Mouse (Mus musculus) spleen, adult 2 months (tissue): ENCODE results near the gene Rtel1. TPM values are rescaled to one million over a fixed set of nuclear protein-coding genes. Genes with fewer than 3 reads are reported as not detected.

ENCODE experiments used
- DNase-seq, 2 experiments: peaks; one replicate each; pipeline versions ENCODE4 v3.0.0 to v3.0.0-alpha.2; 2012 to 2021; ENCODE audit warnings: low spot score in 2 of 2, low read depth in 1 of 2
- H3K27ac ChIP-seq: fragments of 200-500 bp; 2 replicates; pipeline ENCODE4 v1.5.1; 2012; ENCODE audit warnings: low read length, inconsistent platforms; ENCODE audit not compliant: insufficient read depth
- H3K27me3 ChIP-seq: fragments of 200-500 bp; 2 replicates; pipeline ENCODE4 v1.6.1; 2012; ENCODE audit warnings: mild to moderate bottlenecking, moderate library complexity, low read length, inconsistent platforms; ENCODE audit not compliant: control insufficient read depth, insufficient read depth
- H3K36me3 ChIP-seq: fragments of 200-500 bp; 2 replicates; pipeline ENCODE4 v1.6.1; 2012; ENCODE audit warnings: mild to moderate bottlenecking, low read length, inconsistent platforms; ENCODE audit not compliant: control insufficient read depth, insufficient read depth
- H3K4me1 ChIP-seq: fragments of 200-500 bp; 2 replicates; pipeline ENCODE4 v1.6.1; 2011; ENCODE audit warnings: inconsistent platforms; ENCODE audit not compliant: control insufficient read depth, insufficient read depth, insufficient read length
- H3K4me3 ChIP-seq: fragments of 200-500 bp; 2 replicates; pipeline ENCODE4 v1.5.1; 2011; ENCODE audit warnings: mild to moderate bottlenecking, inconsistent platforms; ENCODE audit not compliant: insufficient read depth, insufficient read length; ENCODE audit errors: extremely low read depth
- CTCF ChIP-seq: fragments of 200-500 bp; IDR thresholded peaks from 2 replicates; pipeline ENCODE4 v1.5.1; 2011; ENCODE audit warnings: mild to moderate bottlenecking, inconsistent platforms; ENCODE audit not compliant: insufficient read depth, insufficient read length, insufficient replicate concordance; ENCODE audit errors: extremely low read depth
- POLR2A ChIP-seq: fragments of 200-500 bp; IDR thresholded peaks from 2 replicates; pipeline ENCODE4 v1.6.1; 2011; ENCODE audit warnings: low read depth, low read length, inconsistent platforms
- WGBS: fragments of 180-500 bp; shearing (Covaris S2); methylation state at CpG from one replicate; pipeline ENCODE4 v1.1.7; 2018; 5-methylcytosine and 5-hydroxymethylcytosine counted together
- polyA plus RNA-seq: library from polyadenylated mRNA; depleted of rRNA; stranded (reverse); fragments of >200 nt; gene quantifications from 2 replicates; pipeline ENCODE4 v1.2.3, GENCODE M21; 2012

Rtel1 gene
- polyA plus RNA-seq, 1 experiment = 52.9 TPM

DNA sequence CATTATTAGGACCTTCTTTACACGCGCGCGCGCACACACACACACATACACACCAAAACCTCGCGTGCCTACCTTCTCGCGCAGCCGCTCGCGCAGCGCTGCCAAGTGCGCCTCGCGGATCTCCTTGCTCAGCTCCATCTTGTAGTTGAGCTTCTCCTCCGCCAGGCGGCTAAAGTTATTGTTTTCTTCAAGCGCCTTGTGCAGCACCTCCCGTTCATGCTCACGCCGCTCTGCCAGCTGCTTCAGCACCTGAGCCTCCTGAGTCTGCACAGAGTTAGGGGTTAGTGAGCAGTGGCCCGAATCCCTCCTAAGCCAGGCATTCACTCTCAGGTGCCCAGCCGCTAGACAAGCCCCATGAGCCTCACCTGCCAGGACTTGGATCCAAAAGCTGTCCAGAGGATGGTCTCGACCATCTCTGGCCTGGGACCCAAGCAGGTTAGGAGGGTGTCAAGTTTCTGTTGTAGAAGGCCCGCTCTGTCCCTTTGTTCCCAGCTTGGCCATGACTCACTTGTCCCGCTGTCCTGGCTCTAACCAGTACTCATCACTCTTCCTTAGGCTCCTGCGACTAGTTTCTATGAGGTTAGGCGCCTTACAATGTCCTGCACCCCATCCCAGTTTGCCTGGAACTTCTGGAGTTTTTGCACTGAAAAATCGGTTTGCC is 12.3 kb upstream of the Rtel1 start:
- WGBS = 31% methylated on average over 30 of the region's 30 CpGs
- DNase-seq = peak in 1 of 2 experiments; percentile 60
- no peak overlapping the region for H3K4me3 ChIP-seq
- H3K27me3 ChIP-seq = peaks cover 3% of the 10 kb centered on the region; the same call in 1 of the 2 replicates
- TF ChIP-seq CTCF (peak; percentile 28; the same call in 1 of the 2 replicates), POLR2A (no peak)
- peaks cover 1% of the 10 kb centered on the region; the same call in 1 of the 2 replicates for H3K36me3 ChIP-seq
- H3K4me1 ChIP-seq = peaks cover 4% of the 10 kb centered on the region; the same call in 1 of the 2 replicates
- H3K27ac ChIP-seq = no peak overlapping the region

DNA sequence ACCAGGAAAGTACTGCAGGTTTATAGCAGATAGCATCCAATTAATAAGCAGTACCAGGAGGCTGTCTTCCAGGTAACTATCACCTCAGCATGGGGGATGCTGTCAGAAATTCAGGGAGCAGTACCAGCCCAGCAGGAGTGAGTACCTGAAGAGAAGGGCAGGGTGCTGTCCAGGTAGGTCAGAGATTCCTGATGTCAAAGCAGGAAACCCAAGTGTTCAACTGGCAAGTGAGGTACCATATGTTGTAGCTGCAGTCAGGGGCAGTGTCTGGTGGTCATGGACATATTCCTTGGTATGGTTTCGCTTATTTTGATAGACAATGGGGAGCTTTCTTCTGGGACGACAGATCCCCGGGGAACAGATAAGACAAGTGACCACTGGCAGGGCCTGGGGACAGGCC is 7.1 kb upstream of the Rtel1 start:
- Histone ChIP-seq H3K36me3 (no peaks in the 10 kb centered on the region), H3K27ac (no peak overlapping the region), H3K4me3 (no peak overlapping the region), H3K4me1 (peaks cover 4% of the 10 kb centered on the region), H3K27me3 (peaks cover 11% of the 10 kb centered on the region)
- no peak for TF ChIP-seq CTCF
- TF ChIP-seq POLR2A = no peak
- 84% methylated on average over 3 of the region's 3 CpGs for WGBS
- DNase-seq = no peak

DNA sequence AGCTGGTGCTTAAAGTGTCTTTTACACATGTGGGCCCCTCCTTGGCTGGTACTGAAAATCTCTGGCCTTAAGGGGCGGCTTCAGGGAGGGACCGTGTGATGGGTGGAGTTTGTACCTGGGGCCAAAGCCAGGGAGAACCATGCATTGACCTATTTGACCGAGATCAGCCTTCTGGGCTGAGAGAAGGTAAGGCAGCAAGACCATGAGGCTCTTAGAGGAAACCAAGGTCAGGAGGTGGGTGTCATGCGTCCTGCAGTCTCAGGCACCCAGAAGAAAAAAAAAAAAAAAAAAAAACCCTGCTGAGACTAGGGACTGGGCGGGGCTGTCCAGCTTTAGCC is 6.6 kb upstream of the Rtel1 start:
- no peak for DNase-seq
- TF ChIP-seq POLR2A (no peak), CTCF (no peak)
- Histone ChIP-seq H3K27me3 (peaks cover 11% of the 10 kb centered on the region), H3K27ac (no peak overlapping the region), H3K36me3 (no peaks in the 10 kb centered on the region), H3K4me1 (peaks cover 4% of the 10 kb centered on the region), H3K4me3 (no peak overlapping the region)
- WGBS = 33% methylated on average over 5 of the region's 5 CpGs

DNA sequence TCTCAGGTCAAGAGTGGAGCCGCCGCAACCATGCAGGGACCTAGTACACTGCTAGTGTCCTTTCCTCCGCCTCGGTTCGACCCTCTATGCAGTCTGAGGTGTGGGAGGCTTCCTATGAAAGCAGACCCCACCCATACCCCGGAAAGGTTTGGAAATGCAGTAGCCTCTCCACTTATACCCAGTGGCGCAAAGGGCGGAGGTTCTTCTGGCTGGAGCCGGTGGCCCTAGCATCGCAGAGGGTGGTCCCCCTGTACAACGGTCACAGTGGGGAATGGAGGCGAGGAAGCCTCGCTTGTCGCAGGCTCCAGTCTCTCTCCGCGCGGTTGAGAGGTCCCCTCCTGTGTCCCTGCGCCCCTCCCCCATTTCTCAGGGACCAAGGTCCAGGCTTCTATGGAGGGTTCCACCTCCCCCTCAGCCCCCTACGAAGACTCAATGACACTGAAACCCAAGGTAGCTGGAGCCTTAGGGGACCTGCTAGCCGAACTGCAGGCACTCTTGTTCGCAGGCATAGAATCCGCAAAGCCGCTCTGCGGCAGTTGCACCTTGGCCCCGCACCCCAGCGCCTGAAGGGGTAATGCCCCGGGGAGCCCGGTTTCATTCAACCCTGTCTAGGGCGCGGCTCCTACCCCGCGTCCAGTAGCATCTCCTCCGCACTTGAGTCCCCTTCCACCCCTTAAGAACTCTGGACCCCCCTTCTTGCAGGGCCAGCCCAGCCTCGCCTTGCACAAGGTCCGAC is 6.0 kb upstream of the Rtel1 start:
- TF ChIP-seq POLR2A (no peak), CTCF (no peak)
- peaks cover 11% of the 10 kb centered on the region for H3K27me3 ChIP-seq

DNA sequence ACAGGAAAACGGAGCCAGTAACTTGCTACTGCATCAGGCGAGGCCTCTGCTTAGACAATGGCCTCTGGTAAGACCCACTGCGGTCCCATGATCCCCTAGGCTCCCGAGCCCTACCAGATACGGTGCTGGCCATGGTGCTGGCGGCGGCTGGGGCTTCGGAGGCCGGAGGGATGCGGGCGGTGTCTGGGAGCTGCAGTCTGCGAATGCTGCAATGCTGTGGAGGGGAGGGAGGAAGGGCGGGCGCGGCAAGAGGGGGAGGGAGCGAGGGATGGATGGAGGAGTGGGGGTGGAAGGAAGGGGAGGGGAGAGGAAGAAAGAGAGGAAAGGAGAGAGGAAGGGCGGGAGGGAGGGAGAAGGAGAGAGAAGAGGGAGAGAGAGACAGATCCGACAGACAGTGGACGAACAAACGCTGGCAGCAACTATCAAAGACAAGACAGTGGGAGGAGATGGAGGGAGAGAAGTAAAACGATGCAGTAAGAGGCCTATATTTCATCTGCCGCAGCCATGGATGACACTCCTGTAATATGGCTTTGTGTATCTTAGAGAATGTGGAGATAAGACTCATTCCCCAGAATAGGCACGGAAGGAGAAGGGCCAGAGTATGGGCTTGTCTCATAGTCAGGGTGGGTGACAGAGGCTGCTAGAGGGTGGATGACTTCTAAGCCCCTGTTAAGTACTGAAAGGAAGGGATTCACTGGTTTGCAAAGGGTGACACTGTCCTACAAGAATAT is 5.3 kb upstream of the Rtel1 start, which contains the start of gene Stmn3:
Stmn3 (minus strand) TSS at position 421 of the 731 bp plus-strand sequence.
- no peak for DNase-seq
- H3K27me3 ChIP-seq = peaks cover 11% of the 10 kb centered on the region
- TF ChIP-seq CTCF (no peak), POLR2A (no peak)
- no peak within 1 kb of the TSS for H3K27ac ChIP-seq
- H3K4me3 ChIP-seq = no peak within 1 kb of the TSS
- H3K36me3 ChIP-seq = no peaks in the 10 kb centered on the region
- WGBS = 13% methylated on average over 20 of the region's 23 CpGs
- peaks cover 4% of the 10 kb centered on the region for H3K4me1 ChIP-seq

More for the DNA sequence above, 6.0 kb upstream of the Rtel1 start:
- H3K36me3 ChIP-seq = no peaks in the 10 kb centered on the region
- peaks cover 4% of the 10 kb centered on the region for H3K4me1 ChIP-seq
- WGBS = 15% methylated on average over 35 of the region's 35 CpGs
- DNase-seq = no peak
- H3K4me3 ChIP-seq = no peak overlapping the region
- no peak overlapping the region for H3K27ac ChIP-seq

DNA sequence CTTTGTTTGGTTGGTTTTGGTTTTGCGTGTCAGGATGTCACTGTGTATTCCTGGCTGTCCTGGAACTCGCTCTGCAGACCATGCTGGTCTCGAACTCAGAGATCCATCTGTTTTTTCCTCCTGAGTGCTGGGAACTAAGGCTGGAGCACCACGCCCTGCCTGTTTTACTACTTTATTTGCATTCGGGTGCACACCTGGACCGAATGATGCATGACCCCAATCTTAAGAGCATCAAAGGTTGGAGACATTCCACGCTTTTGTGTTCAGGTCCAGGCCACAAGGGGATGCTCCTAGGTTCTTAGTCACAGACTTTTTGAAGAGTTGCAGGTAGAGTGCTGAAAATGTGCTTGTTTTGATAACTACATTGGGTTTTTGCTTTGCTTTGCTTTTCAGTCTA is 562 bp downstream of the Rtel1 start:
- DNase-seq = no peak
- Histone ChIP-seq H3K36me3 (peaks cover 4% of the 10 kb centered on the region), H3K27ac (0 out of 2 replicates have a peak overlapping the region, but pooled peaks have one; percentile 78), H3K4me1 (no peaks in the 10 kb centered on the region; the same call in 1 of the 2 replicates), H3K27me3 (no peaks in the 10 kb centered on the region), H3K4me3 (peak overlapping the region; percentile 91; the same call in 1 of the 2 replicates)
- 11% methylated on average over 7 of the region's 7 CpGs for WGBS
- TF ChIP-seq CTCF (no peak), POLR2A (no peak)
